Mouse (Mus musculus): ENCODE measurements around the gene Eif4g3. TPM values are rescaled to one million over a fixed set of nuclear protein-coding genes. Genes with fewer than 3 reads are reported as not detected.

The Eif4g3 gene
- total RNA-seq, 2 experiments from 2014 or later: 25.3 to 58.7 TPM

GRCm38 (mm10) chr4:138251819-138252218, 259.0 kb downstream of the Eif4g3 start:
- ATAC-seq (replicated peaks; ENCODE audit: low FRiP score, low TSS enrichment, poor library complexity, severe bottlenecking): 0 out of 2 replicates have a peak, but pooled peaks have one; percentile 21

GRCm38 (mm10) chr4:138252231-138252630, 259.4 kb downstream of the Eif4g3 start:
- no peak for ATAC-seq (replicated peaks; ENCODE audit: low FRiP score, low TSS enrichment, poor library complexity, severe bottlenecking)

GRCm38 (mm10) chr4:138257116-138257687, 264.4 kb downstream of the Eif4g3 start:
- ATAC-seq (replicated peaks; ENCODE audit: low FRiP score, low TSS enrichment, poor library complexity, severe bottlenecking): no peak

Other genes starting within 250 kb of the Eif4g3 start
- not detected in 2 replicates for gene Alpl, start 196.6 kb upstream of the Eif4g3 start, total RNA-seq (2014; fragmentation: Nextera tagmentation)
- gene Alpl, start 196.6 kb upstream of the Eif4g3 start, total RNA-seq (2017): not detected in 2 replicates
- 2.7 and 6.2 TPM in 2 replicates for gene Ece1, start 130.8 kb upstream of the Eif4g3 start, total RNA-seq (2014; fragmentation: Nextera tagmentation)
- 3.3 and 3.8 TPM in 2 replicates for gene Ece1, start 130.8 kb upstream of the Eif4g3 start, total RNA-seq (2017)
- gene Hp1bp3, start 223.3 kb downstream of the Eif4g3 start, total RNA-seq (2014; fragmentation: Nextera tagmentation): 131 and 139 TPM in 2 replicates
- gene Hp1bp3, start 223.3 kb downstream of the Eif4g3 start, total RNA-seq (2017): 178 and 269 TPM in 2 replicates